ENCODE assay signal across 18 mouse cellular contexts in the genomic region with DNA sequence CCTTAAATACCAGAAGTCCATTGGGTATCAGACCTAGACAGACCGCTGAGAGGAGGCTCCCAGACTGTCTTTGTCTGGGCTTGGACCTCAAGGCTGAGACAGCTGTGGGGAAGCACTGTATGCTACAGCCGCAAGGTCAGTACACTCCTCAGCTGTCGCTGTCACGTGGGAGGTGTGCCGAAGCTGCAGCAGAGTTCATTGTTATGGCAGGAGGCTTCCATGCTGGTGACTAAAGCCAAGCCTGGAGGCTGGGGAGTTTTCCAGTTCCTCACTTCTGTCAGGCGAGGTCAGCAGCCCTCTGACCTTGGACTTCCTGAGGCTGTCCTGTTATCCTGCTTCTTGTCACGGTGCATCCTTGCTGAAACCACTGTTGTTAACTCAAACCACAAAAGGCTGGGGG. TPM values are rescaled to one million over a fixed set of nuclear protein-coding genes. Genes with fewer than 3 reads are reported as not detected.
A peak's percentile ranks its signal among the peaks of the same experiment; 100 is the strongest.
DNase-seq lines count a peak whose midpoint lies in the region; ATAC-seq and TF ChIP-seq lines count a peak whose summit lies in the region.
"Had no signal": no experiment of that assay in that cellular context is flagged by ENCODE, and none has a peak within 500 bp of the region (broad histone marks: within the 10 kb centered on the region; RNA-seq: fewer than 3 reads in every experiment).

No protein-coding gene starts in this region.

- TF ChIP-seq CTCF in C2C12 (IDR thresholded peaks at IDR 0.05; ENCODE audit: control insufficient read depth, insufficient read depth, insufficient read length), result no peak

- no peaks in the 10 kb centered on the region for H3K79me3 ChIP-seq in C2C12 (ENCODE audit: low read depth)

- WGBS in hindbrain, embryonic 10.5 days, result 38% methylated on average over 7 of the region's 7 CpGs
- WGBS in hindbrain, embryonic 14.5 days, result 42% methylated on average over 7 of the region's 7 CpGs
- WGBS in embryonic facial prominence, embryonic 14.5 days, result 10% methylated on average over 7 of the region's 7 CpGs
- 33% methylated on average over 7 of the region's 7 CpGs for WGBS in liver, embryonic 11.5 days

- DNase-seq in adrenal gland, adult (ENCODE audit: inconsistent age in 2 of 2, low spot score in 1 of 2), result peak; percentile 15 to 21
- DNase-seq in adrenal gland, adult 18-20 months (ENCODE audit: low spot score in 2 of 2), result no peak
- peak; percentile 60 for DNase-seq in hindbrain, embryonic 10.5 days (ENCODE audit: low spot score)
- no peak for DNase-seq in hindbrain, embryonic 14.5 days (ENCODE audit: low spot score)
- peak; percentile 72 for DNase-seq in embryonic facial prominence, embryonic 14.5 days (ENCODE audit: low spot score)
- DNase-seq in liver, embryonic 11.5 days (ENCODE audit: low spot score), result no peak
- no peak for DNase-seq in ovary, postnatal 14 days (ENCODE audit: low spot score)
- DNase-seq: adrenal gland, postnatal 36 days; cerebellum, postnatal 14 days; gastrocnemius, adult 2 months; kidney, adult 2 months had no signal

- no peak overlapping the region for H3K4me3 ChIP-seq in hindbrain, embryonic 10.5 days
- H3K4me3 ChIP-seq in hindbrain, embryonic 14.5 days (replicated peaks; ENCODE audit: low read length), result no peak overlapping the region
- no peak overlapping the region for H3K4me3 ChIP-seq in C2C12 (ENCODE audit: insufficient read depth, poor library complexity, severe bottlenecking)
- no peak overlapping the region for H3K4me3 ChIP-seq in embryonic facial prominence, embryonic 14.5 days (ENCODE audit: low read depth, low read length)
- no peak overlapping the region for H3K4me3 ChIP-seq in liver, embryonic 11.5 days (ENCODE audit: low read depth, low read length)
- H3K4me3 ChIP-seq: forebrain, embryonic 15.5 days; gastrocnemius, adult 2 months; liver, embryonic 12.5 days had no signal

- H3K79me2 ChIP-seq in C2C12 (ENCODE audit: control insufficient read depth, insufficient read depth), result no peaks in the 10 kb centered on the region

- no peak for ATAC-seq in hindbrain, embryonic 14.5 days (ENCODE audit: low FRiP score)
- ATAC-seq in embryonic facial prominence, embryonic 14.5 days (ENCODE audit: low read depth), result peak; percentile 64; the same call in 1 of the 2 replicates
- no peak for ATAC-seq in liver, embryonic 11.5 days (replicated peaks; ENCODE audit: low FRiP score)
- ATAC-seq: forebrain, embryonic 15.5 days; liver, embryonic 12.5 days; lung, postnatal 0 days had no signal

- no peak overlapping the region for H3ac ChIP-seq in C2C12 (ENCODE audit: control insufficient read depth, insufficient read length, low read depth)

- H3K9me3 ChIP-seq in hindbrain, embryonic 10.5 days, result no peaks in the 10 kb centered on the region
- no peaks in the 10 kb centered on the region for H3K9me3 ChIP-seq in hindbrain, embryonic 14.5 days (ENCODE audit: control insufficient read depth, low read length)
- H3K9me3 ChIP-seq in embryonic facial prominence, embryonic 14.5 days (ENCODE audit: control insufficient read depth, low read length), result no peaks in the 10 kb centered on the region
- peaks cover 3% of the 10 kb centered on the region for H3K9me3 ChIP-seq in liver, embryonic 11.5 days (ENCODE audit: control insufficient read depth, low read length)
- H3K9me3 ChIP-seq: forebrain, embryonic 15.5 days had no signal

- no peak overlapping the region for H3K9ac ChIP-seq in hindbrain, embryonic 14.5 days
- no peak overlapping the region for H3K9ac ChIP-seq in embryonic facial prominence, embryonic 14.5 days (ENCODE audit: low read depth, low read length)
- H3K9ac ChIP-seq in liver, embryonic 11.5 days (ENCODE audit: low read depth, low read length), result no peak overlapping the region
- H3K9ac ChIP-seq: forebrain, embryonic 15.5 days; liver, embryonic 12.5 days had no signal

- no peaks in the 10 kb centered on the region for H3K36me3 ChIP-seq in hindbrain, embryonic 10.5 days
- no peaks in the 10 kb centered on the region for H3K36me3 ChIP-seq in hindbrain, embryonic 14.5 days (replicated peaks; ENCODE audit: control insufficient read depth, insufficient read depth)
- no peaks in the 10 kb centered on the region for H3K36me3 ChIP-seq in C2C12 (ENCODE audit: control insufficient read depth, insufficient read depth)
- H3K36me3 ChIP-seq in embryonic facial prominence, embryonic 14.5 days (ENCODE audit: control insufficient read depth, insufficient read depth, low read length), result no peaks in the 10 kb centered on the region
- no peaks in the 10 kb centered on the region for H3K36me3 ChIP-seq in liver, embryonic 11.5 days (ENCODE audit: control insufficient read depth, insufficient read depth, low read length)
- H3K36me3 ChIP-seq: forebrain, embryonic 15.5 days; liver, embryonic 12.5 days had no signal

- H3K27me3 ChIP-seq in hindbrain, embryonic 10.5 days (ENCODE audit: insufficient read depth, poor library complexity, severe bottlenecking), result peaks cover 43% of the 10 kb centered on the region
- H3K27me3 ChIP-seq in hindbrain, embryonic 14.5 days (ENCODE audit: control insufficient read depth, insufficient read depth, low read length), result peaks cover 37% of the 10 kb centered on the region
- no peaks in the 10 kb centered on the region for H3K27me3 ChIP-seq in C2C12 (ENCODE audit: control insufficient read depth, insufficient read depth, insufficient read length)
- H3K27me3 ChIP-seq in embryonic facial prominence, embryonic 14.5 days (replicated peaks; ENCODE audit: control insufficient read depth, insufficient read depth, low read length), result peaks cover 40% of the 10 kb centered on the region
- H3K27me3 ChIP-seq in liver, embryonic 11.5 days (replicated peaks; ENCODE audit: control insufficient read depth, insufficient read depth, low read length), result peaks cover 32% of the 10 kb centered on the region

- H3K4me2 ChIP-seq in hindbrain, embryonic 14.5 days (replicated peaks), result no peak overlapping the region
- H3K4me2 ChIP-seq in embryonic facial prominence, embryonic 14.5 days (ENCODE audit: low read depth, low read length), result no peak overlapping the region
- no peak overlapping the region for H3K4me2 ChIP-seq in liver, embryonic 11.5 days
- H3K4me2 ChIP-seq: forebrain, embryonic 15.5 days; liver, embryonic 12.5 days; midbrain, embryonic 11.5 days had no signal

- no peak overlapping the region for H3K27ac ChIP-seq in hindbrain, embryonic 10.5 days
- no peak overlapping the region for H3K27ac ChIP-seq in hindbrain, embryonic 14.5 days
- H3K27ac ChIP-seq in embryonic facial prominence, embryonic 14.5 days (replicated peaks; ENCODE audit: low read depth, low read length), result no peak overlapping the region
- H3K27ac ChIP-seq in liver, embryonic 11.5 days (ENCODE audit: low read depth, low read length), result no peak overlapping the region
- H3K27ac ChIP-seq: forebrain, embryonic 15.5 days; gastrocnemius, adult 2 months; liver, embryonic 12.5 days; stomach, postnatal 0 days had no signal

- peaks cover 41% of the 10 kb centered on the region for H3K4me1 ChIP-seq in hindbrain, embryonic 10.5 days (replicated peaks)
- H3K4me1 ChIP-seq in hindbrain, embryonic 14.5 days (replicated peaks; ENCODE audit: control insufficient read depth, insufficient read depth, low read length), result 0 out of 2 replicates have a peak, but pooled peaks cover 10% of the 10 kb centered on the region
- H3K4me1 ChIP-seq in embryonic facial prominence, embryonic 14.5 days (ENCODE audit: control insufficient read depth, insufficient read depth, low read length), result 0 out of 2 replicates have a peak, but pooled peaks cover 3% of the 10 kb centered on the region
- no peaks in the 10 kb centered on the region for H3K4me1 ChIP-seq in liver, embryonic 11.5 days (replicated peaks; ENCODE audit: control insufficient read depth, insufficient read depth, low read length)
- H3K4me1 ChIP-seq: liver, embryonic 12.5 days had no signal

TF ChIP-seq in C2C12, 6 proteins besides CTCF, POLR2A, EP300 and RAD21:
- TF ChIP-seq MYOD1 (IDR thresholded peaks at IDR 0.05; ENCODE audit: control insufficient read depth, insufficient read length, low read depth), result peak; percentile 30
- no peak for TF ChIP-seq MYOG (IDR thresholded peaks at IDR 0.05; ENCODE audit: control insufficient read depth, extremely low read depth, insufficient read length)

RNA-seq across cellular contexts. Expression of a gene that starts 2.7 kb away (rescaled TPM):
- total RNA-seq in adrenal gland, adult 18-20 months (2021), result not detected
- 0.51 and 2.7 TPM in 2 replicates for polyA plus RNA-seq in hindbrain, embryonic 10.5 days (2016; fragmentation: Nextera tagmentation; extraction: Ambion mirVana)
- 35.2 and 44.7 TPM in 2 replicates for polyA plus RNA-seq in hindbrain, embryonic 14.5 days (2014; fragmentation: Nextera tagmentation; extraction: Ambion mirVana)
- not detected for polyA plus RNA-seq in C2C12 (2012; fragmentation: generic; extraction: Trizol)
- polyA plus RNA-seq in embryonic facial prominence, embryonic 14.5 days (2014; fragmentation: Nextera tagmentation; extraction: Ambion mirVana), result 1.0 and 1.3 TPM in 2 replicates
- 0.10 and 0.23 TPM in 2 replicates for polyA plus RNA-seq in liver, embryonic 11.5 days (2014; fragmentation: Nextera tagmentation; extraction: Ambion mirVana)
- total RNA-seq: adrenal gland, postnatal 36 days; gastrocnemius, adult 2 months had no signal
- polyA plus RNA-seq: heart, postnatal 0 days; kidney, adult 2 months; liver, embryonic 12.5 days; lung, postnatal 0 days had no signal

Comparison
In these comparisons a context has a peak if more than half of its experiments do, and no peak if none do; other contexts are left out.
1. DNase-seq: peak in adrenal gland, adult (2 of 2), hindbrain, embryonic 10.5 days (single experiment) and embryonic facial prominence, embryonic 14.5 days (single experiment); none in adrenal gland, adult 18-20 months (0 of 2), hindbrain, embryonic 14.5 days (single experiment), liver, embryonic 11.5 days (single experiment) and ovary, postnatal 14 days (single experiment).